Mouse (Mus musculus) forebrain, postnatal 0 days (tissue): Measurements from ENCODE around the gene Hepacam2. TPM values are rescaled to one million over a fixed set of nuclear protein-coding genes. Genes with fewer than 3 reads are reported as not detected.
"Not testable (repeated sequence)": the region's sequence is repeated elsewhere in the genome, so short reads cannot be mapped to it uniquely, and the experiment has no call there.

Source experiments
- ATAC-seq: fragments of 200-750 bp; cut with Nextera tagmentation; 2 replicates; pipeline ENCODE4 v1.8.0; 2017; ENCODE audit warnings: mild to moderate bottlenecking, moderate library complexity
- DNase-seq: peaks from one replicate; pipeline ENCODE4 v3.0.0-alpha.2; 2015
- H3K27ac ChIP-seq: fragments of 300-500 bp; sonication (generic); 2 replicates; pipeline ENCODE4 v1.5.1; 2014; ENCODE audit warnings: low read depth, mild to moderate bottlenecking, antibody characterized with exemption, low read length, moderate library complexity, mixed read lengths
- H3K27me3 ChIP-seq: fragments of 300-500 bp; sonication (generic); 2 replicates; pipeline ENCODE4 v1.6.1; 2014; ENCODE audit warnings: mild to moderate bottlenecking, low read length, mixed read lengths; ENCODE audit not compliant: insufficient read depth
- H3K36me3 ChIP-seq: fragments of 300-500 bp; sonication (generic); 2 replicates; pipeline ENCODE4 v1.6.1; 2014; ENCODE audit warnings: mild to moderate bottlenecking, moderate library complexity; ENCODE audit not compliant: insufficient read depth
- H3K4me1 ChIP-seq: fragments of 300-500 bp; sonication (generic); 2 replicates; pipeline ENCODE4 v1.6.1; 2014; ENCODE audit warnings: antibody characterized with exemption; ENCODE audit not compliant: insufficient read depth
- H3K4me2 ChIP-seq: fragments of 300-500 bp; sonication (generic); 2 replicates; pipeline ENCODE4 v1.6.1; 2014; ENCODE audit warnings: low read depth, mild to moderate bottlenecking, moderate library complexity
- H3K4me3 ChIP-seq: fragments of 300-500 bp; sonication (generic); 2 replicates; pipeline ENCODE4 v1.5.1; 2014; ENCODE audit warnings: low read depth, low read length, mixed read lengths
- H3K9ac ChIP-seq: fragments of 300-500 bp; sonication (generic); 2 replicates; pipeline ENCODE4 v1.6.1; 2014; ENCODE audit warnings: mild to moderate bottlenecking
- H3K9me3 ChIP-seq: fragments of 300-500 bp; sonication (generic); 2 replicates; pipeline ENCODE4 v1.6.1; 2016; ENCODE audit warnings: low read length
- CTCF ChIP-seq: sonication (generic); IDR thresholded peaks from 2 replicates; pipeline ENCODE4 v1.5.1; 2016; ENCODE audit warnings: antibody characterized with exemption, control low read depth, low read depth
- WGBS: fragments of 180-500 bp; shearing (Covaris S2); extraction: QIAGEN DNeasy Blood & Tissue Kit; methylation state at CpG from one replicate; pipeline ENCODE4 v1.1.7; 2014; 5-methylcytosine and 5-hydroxymethylcytosine counted together
- polyA plus RNA-seq: library from polyadenylated mRNA; unstranded; fragments of >200 nt; fragmentation: Nextera tagmentation; extraction: Ambion mirVana; gene quantifications from 2 replicates; pipeline ENCODE4 v1.2.1, GENCODE M21; 2015
- total RNA-seq: library from RNA; depleted of rRNA; stranded (reverse); fragments of >200 nt; gene quantifications from 2 replicates; pipeline ENCODE4 v1.2.3, GENCODE M21; 2014

Gene Hepacam2
- total and polyA plus RNA-seq, 2 experiments from 2014 or later: 0.19 to 0.79 TPM

GRCm38 (mm10) chr6:3512611-3513010, 14.5 kb upstream of the Hepacam2 start:
- peaks cover 12% of the 10 kb centered on the region for H3K4me1 ChIP-seq
- peak; percentile 16; the same call in 1 of the 2 replicates for TF ChIP-seq CTCF
- H3K27me3 ChIP-seq: no peaks in the 10 kb centered on the region
- DNase-seq (peak; percentile 58), ATAC-seq (peak; percentile 89)
- 0 out of 2 replicates have a peak overlapping the region, but pooled peaks have one; percentile 5 for H3K4me2 ChIP-seq
- H3K9me3 ChIP-seq: no peaks in the 10 kb centered on the region
- 0 out of 2 replicates have a peak, but pooled peaks cover 4% of the 10 kb centered on the region for H3K36me3 ChIP-seq
- peak overlapping the region; percentile 40; the same call in 1 of the 2 replicates for H3K27ac ChIP-seq
- no peak overlapping the region; the same call in 1 of the 2 replicates for H3K9ac ChIP-seq
- WGBS: 12% methylated on average over 3 of the region's 3 CpGs
- no peak overlapping the region for H3K4me3 ChIP-seq

DNA sequence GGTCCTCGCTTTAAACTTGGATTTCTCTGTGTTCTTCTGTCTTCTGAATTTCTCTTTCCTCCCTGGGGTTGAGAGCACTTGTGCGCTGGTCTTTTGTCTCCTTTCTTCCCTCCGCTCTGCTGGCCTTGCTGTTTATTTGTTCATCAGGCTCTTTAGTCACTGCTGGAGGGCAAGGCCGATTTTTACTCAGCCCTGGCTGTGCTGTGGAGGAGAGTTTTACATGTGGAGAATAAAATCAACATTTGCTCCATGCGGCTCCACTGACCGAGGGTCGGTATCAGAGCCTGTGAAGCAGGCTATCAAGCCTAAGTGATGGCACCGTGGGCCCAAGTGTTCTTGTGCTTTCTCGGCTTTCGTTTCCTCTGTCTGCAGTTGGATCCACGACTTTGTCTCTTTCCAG, 13.5 kb upstream of the Hepacam2 start:
- Histone ChIP-seq H3K27ac (peak overlapping the region; percentile 29; the same call in 1 of the 2 replicates), H3K27me3 (no peaks in the 10 kb centered on the region), H3K4me3 (no peak overlapping the region), H3K4me2 (peak overlapping the region; percentile 38), H3K4me1 (peaks cover 12% of the 10 kb centered on the region), H3K9me3 (no peaks in the 10 kb centered on the region), H3K9ac (peak overlapping the region; percentile 33), H3K36me3 (no peaks in the 10 kb centered on the region)
- DNase-seq (peak; percentile 54), ATAC-seq (peak; percentile 36)
- no peak for TF ChIP-seq CTCF
- WGBS: 14% methylated on average over 11 of the region's 11 CpGs

- ATAC-seq: no peak
- DNase-seq: peak; percentile 46
- H3K4me3 ChIP-seq: no peak overlapping the region
Measured at GRCm38 (mm10) chr6:3511116-3511515, 13.0 kb upstream of the Hepacam2 start.

GRCm38 (mm10) chr6:3509782-3510181, 11.7 kb upstream of the Hepacam2 start:
- no peaks in the 10 kb centered on the region for H3K27me3 ChIP-seq
- no peaks in the 10 kb centered on the region for H3K9me3 ChIP-seq
- H3K4me2 ChIP-seq: no peak overlapping the region
- H3K27ac ChIP-seq: no peak overlapping the region
- TF ChIP-seq CTCF: peak; percentile 77
- H3K36me3 ChIP-seq: no peaks in the 10 kb centered on the region; the same call in 1 of the 2 replicates
- ATAC-seq: peak; percentile 67
- peaks cover 12% of the 10 kb centered on the region for H3K4me1 ChIP-seq
- H3K4me3 ChIP-seq: no peak overlapping the region
- H3K9ac ChIP-seq: no peak overlapping the region
- 5% methylated on average over 2 of the region's 2 CpGs for WGBS
- DNase-seq: peak; percentile 76

More at GRCm38 (mm10) chr6:3511116-3511515, 13.0 kb upstream of the Hepacam2 start:
- H3K4me2 ChIP-seq: peak overlapping the region; percentile 38
- 40% methylated on average over 10 of the region's 10 CpGs for WGBS
- no peaks in the 10 kb centered on the region; the same call in 1 of the 2 replicates for H3K36me3 ChIP-seq
- no peaks in the 10 kb centered on the region for H3K9me3 ChIP-seq
- no peaks in the 10 kb centered on the region for H3K27me3 ChIP-seq
- peak overlapping the region; percentile 33; the same call in 1 of the 2 replicates for H3K9ac ChIP-seq
- no peak for TF ChIP-seq CTCF
- H3K4me1 ChIP-seq: peaks cover 12% of the 10 kb centered on the region
- 0 out of 2 replicates have a peak overlapping the region, but pooled peaks have one; percentile 29 for H3K27ac ChIP-seq

- H3K4me2 ChIP-seq, ATAC-seq, H3K4me3 ChIP-seq, DNase-seq, H3K9me3 ChIP-seq, H3K27me3 ChIP-seq, H3K27ac ChIP-seq, H3K9ac ChIP-seq, H3K36me3 ChIP-seq: not testable (repeated sequence)
- H3K4me1 ChIP-seq: peaks cover 12% of the 10 kb centered on the region
- 67% methylated on average over 2 of the region's 2 CpGs for WGBS
Measured at GRCm38 (mm10) chr6:3508151-3508550, 10.1 kb upstream of the Hepacam2 start.

DNA sequence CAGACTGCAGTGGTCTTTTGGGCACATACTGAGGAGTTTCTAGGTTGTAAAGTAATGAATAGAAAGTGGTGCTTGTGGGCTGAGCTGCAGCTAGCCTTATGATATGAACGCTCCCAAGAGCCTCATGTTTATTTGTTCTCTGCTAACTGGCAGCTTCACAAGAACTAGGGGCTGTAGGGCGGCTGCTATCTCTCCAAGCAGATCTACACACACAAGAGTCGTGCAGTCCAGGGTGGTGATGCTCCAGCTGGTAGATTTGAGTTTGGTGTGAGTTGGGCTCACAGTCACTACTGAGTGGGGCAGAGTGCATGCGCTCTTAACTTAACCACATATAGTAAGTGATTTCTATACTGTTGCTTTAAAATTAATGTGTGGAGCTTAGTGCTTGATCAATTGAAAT, 9.0 kb upstream of the Hepacam2 start:
- Histone ChIP-seq H3K4me1 (peaks cover 12% of the 10 kb centered on the region), H3K36me3 (no peaks in the 10 kb centered on the region; the same call in 1 of the 2 replicates), H3K27ac (no peak overlapping the region), H3K27me3 (no peaks in the 10 kb centered on the region), H3K4me3 (no peak overlapping the region), H3K9ac (no peak overlapping the region), H3K9me3 (no peaks in the 10 kb centered on the region), H3K4me2 (no peak overlapping the region)
- no peak for TF ChIP-seq CTCF
- ATAC-seq (no peak), DNase-seq (no peak)
- WGBS: 90% methylated on average over 4 of the region's 4 CpGs

- H3K4me3 ChIP-seq: no peak overlapping the region
- DNase-seq: no peak
- H3K27me3 ChIP-seq: no peaks in the 10 kb centered on the region
- no peak overlapping the region for H3K9ac ChIP-seq
- H3K27ac ChIP-seq: no peak overlapping the region
- ATAC-seq: no peak
- H3K36me3 ChIP-seq: no peaks in the 10 kb centered on the region; the same call in 1 of the 2 replicates
- no peak for TF ChIP-seq CTCF
- WGBS: 80% methylated on average over 5 of the region's 5 CpGs
- H3K4me2 ChIP-seq: no peak overlapping the region
- H3K4me1 ChIP-seq: peaks cover 1% of the 10 kb centered on the region; the same call in 1 of the 2 replicates
- no peaks in the 10 kb centered on the region for H3K9me3 ChIP-seq
Measured at GRCm38 (mm10) chr6:3505289-3505688, 7.2 kb upstream of the Hepacam2 start.
